Mouse (Mus musculus): ENCODE results near the gene Glis3.

GRCm38 (mm10) chr19:28300226-28300625 lies 379.7 kb downstream of the Glis3 start:
- no peak for TF ChIP-seq CHD2 (IDR thresholded peaks at IDR 0.05; ENCODE audit: low read depth, low read length)
- no peak for TF ChIP-seq ZNF384 (IDR thresholded peaks at IDR 0.05; ENCODE audit: low read depth, low read length)
- no peak for TF ChIP-seq HCFC1 (IDR thresholded peaks at IDR 0.05; ENCODE audit: borderline replicate concordance, insufficient read depth, low read length)
- TF ChIP-seq MAFK (IDR thresholded peaks at IDR 0.05; ENCODE audit: insufficient read depth, low read depth, low read length): no peak
- TF ChIP-seq ZC3H11A (IDR thresholded peaks at IDR 0.05; ENCODE audit: borderline replicate concordance, low read depth, low read length): no peak

Data from ES-E14 (cell line).